Mouse (Mus musculus) left cerebral cortex, adult 9 months (tissue): Measurements from ENCODE around the gene Cops7b.
"Not testable (repeated sequence)": the region's sequence is repeated elsewhere in the genome, so short reads cannot be mapped to it uniquely, and the experiment has no call there.

Source experiments
- DNase-seq, 2 experiments: peaks; one replicate each; pipeline ENCODE4 v3.0.0; 2022; ENCODE audit warnings: low spot score in 2 of 2

Gene Cops7b

GRCm38 (mm10) chr1:86582451-86583096 is at the start of gene Cops7b, which contains the start of gene Pde6d:
Cops7b (plus strand) TSS chr1:86582904.
Pde6d (minus strand) TSS chr1:86582629.
- DNase-seq = peak; percentile 89 to 98

DNA sequence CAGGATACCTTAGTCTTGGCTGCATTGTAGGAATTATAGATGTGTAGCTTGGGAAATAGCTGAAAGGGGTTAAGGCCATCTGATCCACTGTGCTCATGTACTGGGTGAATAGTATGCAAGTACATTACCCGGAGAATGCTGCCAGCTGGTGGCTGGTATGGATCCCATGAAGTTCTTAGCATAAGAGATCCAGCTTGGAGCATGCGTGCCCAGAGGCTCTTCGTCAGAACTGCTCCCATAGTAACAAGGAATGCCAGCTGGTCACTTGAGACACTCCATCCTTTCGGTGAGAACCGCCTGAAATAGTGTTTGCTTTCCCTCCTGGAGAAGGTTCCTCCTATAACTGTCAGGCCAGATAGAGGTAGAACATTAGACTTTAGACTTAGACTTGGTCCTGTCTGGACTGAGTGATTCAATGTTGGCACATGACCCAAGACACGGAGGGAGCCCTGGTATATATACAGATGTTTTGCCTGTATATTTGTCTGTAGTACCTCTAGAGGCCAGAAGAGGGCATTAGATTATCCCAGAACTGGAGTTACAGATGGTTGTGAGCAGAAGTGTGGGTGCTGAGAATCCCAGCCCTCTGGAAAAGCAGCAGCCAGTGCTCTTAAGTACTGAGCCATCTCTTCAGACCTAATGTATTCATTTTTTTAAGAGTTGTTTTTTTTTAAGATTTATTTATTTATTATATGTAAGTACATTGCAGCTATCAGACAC is 49.1 kb upstream of the Cops7b start:
- peak in 1 of 2 experiments; percentile 60 for DNase-seq

- no peak for DNase-seq
Observed at GRCm38 (mm10) chr1:86538383-86538782, 44.3 kb upstream of the Cops7b start.

GRCm38 (mm10) chr1:86539583-86539982 is 43.1 kb upstream of the Cops7b start:
- DNase-seq = not testable (repeated sequence)

DNA sequence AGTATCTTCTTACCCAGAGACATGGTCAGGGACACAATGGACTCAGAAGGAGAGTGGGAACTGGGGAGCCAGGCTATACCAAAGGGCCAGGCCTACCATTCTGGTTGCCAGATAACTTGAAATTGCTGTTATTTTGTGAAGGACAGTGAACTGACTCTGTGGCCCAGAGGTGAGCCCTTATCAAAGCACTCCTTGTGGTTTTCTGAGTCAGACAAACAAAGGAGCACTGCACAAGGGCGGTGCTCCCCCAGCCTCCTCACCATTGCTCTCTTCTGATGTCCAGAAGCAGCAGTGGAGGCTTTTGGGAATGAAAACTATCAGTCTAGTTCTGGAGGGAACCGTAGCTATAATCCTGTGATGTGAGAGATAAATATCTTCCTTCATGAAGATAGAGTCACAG is 40.1 kb upstream of the Cops7b start:
- DNase-seq = no peak

- DNase-seq = no peak
Observed at GRCm38 (mm10) chr1:86546797-86547196, 35.9 kb upstream of the Cops7b start.

GRCm38 (mm10) chr1:86551299-86551698 is 31.4 kb upstream of the Cops7b start:
- DNase-seq = no peak

GRCm38 (mm10) chr1:86551877-86552276 is 30.8 kb upstream of the Cops7b start:
- no peak for DNase-seq

DNA sequence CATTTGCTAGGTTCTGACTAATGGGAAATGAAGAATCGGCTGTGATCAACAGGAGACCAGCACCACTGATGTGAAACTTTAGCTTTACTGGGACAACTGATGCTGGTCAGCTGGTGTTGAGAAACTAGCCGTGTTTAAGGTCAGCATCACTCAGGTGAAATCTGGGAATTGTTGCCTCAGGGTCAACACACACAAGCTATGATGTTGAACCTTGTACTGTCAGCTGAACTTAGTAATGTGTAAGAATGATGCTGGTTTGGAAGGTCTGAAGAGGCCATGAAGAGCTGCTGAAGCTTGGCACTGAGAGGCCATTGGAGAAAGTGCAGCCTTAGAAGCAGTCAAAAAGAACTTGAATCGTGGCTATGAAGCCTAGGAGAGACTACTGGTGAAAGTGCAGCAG is 27.0 kb upstream of the Cops7b start:
- DNase-seq = no peak

- no peak for DNase-seq
Observed at GRCm38 (mm10) chr1:86557872-86558271, 24.8 kb upstream of the Cops7b start.

GRCm38 (mm10) chr1:86559232-86559631 is 23.5 kb upstream of the Cops7b start:
- DNase-seq = no peak

DNA sequence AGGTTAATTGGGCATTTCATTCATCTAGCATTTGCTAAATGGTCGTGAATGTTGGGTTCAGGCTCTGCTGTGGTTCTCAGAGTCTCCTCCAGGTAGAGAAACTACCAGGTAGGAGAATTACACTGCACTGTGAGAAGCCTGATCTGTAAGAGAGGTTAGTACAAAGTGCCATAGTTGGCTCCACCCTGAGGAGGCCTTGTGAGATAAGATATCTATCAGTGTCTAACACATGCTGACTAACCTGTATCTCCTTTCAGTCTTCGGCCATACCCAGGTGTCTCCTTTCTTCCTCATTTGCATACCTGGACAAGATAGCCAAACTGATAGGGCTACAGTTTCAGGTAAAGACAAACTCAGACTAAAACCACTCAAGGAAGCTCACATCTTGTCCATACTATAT is 20.0 kb upstream of the Cops7b start:
- DNase-seq = no peak

GRCm38 (mm10) chr1:86568409-86568808 is 14.3 kb upstream of the Cops7b start:
- no peak for DNase-seq

- DNase-seq = no peak
Observed at GRCm38 (mm10) chr1:86569292-86569860, 13.3 kb upstream of the Cops7b start.

- no peak for DNase-seq
Observed at GRCm38 (mm10) chr1:86571381-86571780, 11.3 kb upstream of the Cops7b start.

GRCm38 (mm10) chr1:86571941-86572340 is 10.8 kb upstream of the Cops7b start:
- DNase-seq = no peak

DNA sequence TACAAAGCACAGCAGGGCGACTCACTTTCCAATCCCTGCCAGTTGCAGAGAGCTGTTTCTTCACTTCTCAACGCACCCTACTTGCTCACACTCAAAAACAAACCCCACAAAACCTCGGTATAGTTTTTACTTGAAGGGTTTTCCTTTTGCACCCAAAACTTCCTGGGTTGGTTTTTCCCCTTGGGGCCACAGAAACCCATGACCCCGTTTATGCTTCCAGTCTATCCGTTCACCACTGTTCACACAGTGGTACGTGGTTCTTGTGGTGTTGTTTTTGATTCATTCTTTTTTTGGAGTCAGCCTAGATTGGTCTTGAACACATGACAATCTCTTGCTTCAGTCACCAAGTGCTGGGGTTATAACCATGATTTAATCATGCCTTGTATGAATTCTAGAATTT is 2.3 kb upstream of the Cops7b start:
- DNase-seq = no peak

DNA sequence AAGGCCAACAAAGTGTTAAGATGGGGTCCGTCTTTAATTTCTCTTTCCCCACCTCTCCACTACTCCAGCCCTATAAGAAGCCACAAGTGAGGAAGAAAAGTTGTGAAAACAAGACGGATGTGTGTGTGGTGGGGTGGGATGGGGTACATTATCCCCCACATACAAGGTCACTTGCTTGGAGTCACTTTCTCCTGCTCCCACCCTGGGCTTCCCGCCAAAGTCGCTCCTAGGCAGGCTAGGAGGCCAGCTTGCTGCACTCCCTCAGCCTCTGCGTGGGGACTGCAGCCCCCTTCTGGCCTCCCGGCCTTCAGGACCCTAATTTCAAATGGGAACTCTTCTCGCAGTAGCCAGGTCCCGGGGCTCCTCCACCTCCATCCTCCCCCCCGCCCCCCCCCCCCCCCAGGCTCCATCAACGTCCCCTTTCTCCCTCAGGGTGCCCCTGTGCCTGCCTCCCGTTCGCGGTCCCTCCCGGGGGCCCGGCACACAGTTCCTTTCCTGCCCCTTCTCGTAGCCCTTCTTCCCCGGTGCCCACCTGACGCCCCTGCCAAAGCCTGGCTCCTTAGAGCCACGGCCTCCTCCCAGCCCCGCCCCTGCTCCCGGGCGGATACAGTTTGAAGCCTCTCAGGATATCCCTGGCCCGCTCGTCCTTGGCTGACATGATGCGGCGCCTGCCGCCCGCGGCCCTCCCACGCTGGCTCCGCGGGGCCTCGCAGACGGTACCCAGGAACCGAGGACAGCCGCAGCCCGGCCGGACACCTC is 833 bp upstream of the Cops7b start:
- no peak for DNase-seq

DNA sequence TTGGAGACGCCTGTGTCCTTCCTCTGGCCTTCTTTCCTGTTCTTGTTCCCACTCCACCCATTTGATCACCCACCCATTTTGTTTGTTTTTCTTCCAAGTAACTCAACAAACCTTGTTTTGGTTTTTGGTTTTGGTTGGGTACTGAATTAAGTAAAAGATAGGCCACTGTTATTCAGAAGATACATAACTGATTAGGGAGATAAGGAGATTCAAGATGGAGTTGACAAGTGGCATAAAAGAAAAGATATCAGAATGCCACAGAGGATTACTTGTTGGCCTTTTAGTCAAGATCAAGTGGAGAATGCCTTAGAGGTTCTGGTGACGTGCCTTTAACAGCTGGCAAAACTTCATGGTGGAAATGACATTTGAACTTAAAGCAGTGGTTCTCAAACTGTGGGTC is 1.0 kb downstream of the Cops7b start:
- no peak for DNase-seq

- peak; percentile 37 to 70 for DNase-seq
Observed at GRCm38 (mm10) chr1:86586992-86587391, 4.3 kb downstream of the Cops7b start.

DNA sequence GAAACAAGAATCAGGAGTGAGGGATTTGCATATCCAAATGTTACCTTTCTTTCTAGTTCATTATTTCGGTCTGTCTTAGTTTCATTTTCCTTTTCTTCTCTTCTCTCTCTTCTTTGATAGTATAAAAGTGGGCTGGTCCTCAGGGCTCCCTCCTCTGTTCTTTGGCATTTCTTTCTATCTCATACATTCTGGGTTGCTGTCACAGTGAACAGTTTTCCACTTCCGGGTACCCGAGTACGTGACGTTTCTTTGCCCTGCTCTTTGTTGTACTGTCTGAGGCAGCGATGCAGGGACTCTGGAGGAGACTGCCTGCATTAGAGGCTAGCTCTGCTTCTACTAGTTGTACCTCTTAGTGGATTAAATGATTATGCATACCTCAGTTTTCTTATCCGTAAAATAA is 11.8 kb downstream of the Cops7b start:
- DNase-seq = no peak

DNA sequence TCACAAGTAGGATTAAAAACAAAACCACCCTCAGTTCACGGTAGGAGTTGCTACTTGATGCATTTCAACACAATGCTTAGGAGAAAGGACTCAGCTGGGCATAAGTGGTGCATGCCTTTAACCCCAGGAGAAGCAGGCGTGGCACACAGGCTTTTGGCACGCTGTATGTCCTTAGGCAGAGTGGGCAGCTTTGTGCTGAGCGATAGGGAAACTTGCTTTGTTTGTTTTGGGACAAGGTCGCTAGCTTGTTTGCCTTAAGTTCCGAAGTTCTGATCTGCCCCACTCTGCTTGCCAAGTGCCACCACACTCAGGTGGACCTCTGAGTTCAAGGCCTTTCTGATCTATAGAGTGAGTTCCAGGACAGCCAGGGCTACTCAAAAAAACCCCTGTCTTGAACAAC is 12.6 kb downstream of the Cops7b start:
- no peak for DNase-seq
